Mouse (Mus musculus) heart, adult 2 months (tissue): ENCODE measurements around the gene Top2a. TPM values are rescaled to one million over a fixed set of nuclear protein-coding genes. Genes with fewer than 3 reads are reported as not detected.

ENCODE experiments used
- DNase-seq, 2 experiments: peaks; one replicate each; pipeline ENCODE4 v3.0.0; 2021
- H3K27ac ChIP-seq: fragments of 200-600 bp; 2 replicates; pipeline ENCODE4 v1.8.1; 2022
- H3K27me3 ChIP-seq: fragments of 200-500 bp; 2 replicates; pipeline ENCODE4 v1.6.1; 2012; ENCODE audit warnings: mild to moderate bottlenecking, low read length, inconsistent platforms, mixed read lengths; ENCODE audit not compliant: control insufficient read depth, insufficient read depth
- H3K36me3 ChIP-seq: fragments of 200-500 bp; 2 replicates; pipeline ENCODE4 v1.6.1; 2012; ENCODE audit warnings: low read length, inconsistent platforms; ENCODE audit not compliant: control insufficient read depth, insufficient read depth
- H3K4me1 ChIP-seq: fragments of 200-500 bp; 2 replicates; pipeline ENCODE4 v1.6.1; 2011; ENCODE audit warnings: low read length; ENCODE audit not compliant: control insufficient read depth, insufficient read depth
- H3K4me3 ChIP-seq: fragments of 200-600 bp; 2 replicates; pipeline ENCODE4 v1.8.1; 2022
- H3K79me2 ChIP-seq: fragments of 200-500 bp; replicated peaks from 2 replicates; pipeline ENCODE4 v1.6.1; 2012; ENCODE audit warnings: mild to moderate bottlenecking, inconsistent platforms, low read length, moderate library complexity, mixed read lengths; ENCODE audit not compliant: control insufficient read depth, insufficient read depth
- H3K9ac ChIP-seq: fragments of 200-500 bp; 2 replicates; pipeline ENCODE4 v1.6.1; 2012; ENCODE audit warnings: low read depth, mild to moderate bottlenecking, control low read depth, inconsistent platforms, low read length, mixed read lengths
- CTCF ChIP-seq: fragments of 200-600 bp; IDR thresholded peaks from 2 replicates; pipeline ENCODE4 v1.8.1; 2022; ENCODE audit warnings: antibody characterized with exemption, mild to moderate bottlenecking, moderate library complexity
- EP300 ChIP-seq: fragments of 200-500 bp; IDR thresholded peaks from 2 replicates; pipeline ENCODE4 v1.6.1; 2011; ENCODE audit warnings: low read depth, low read length, control low read depth; ENCODE audit not compliant: insufficient read depth
- POLR2A ChIP-seq: fragments of 200-500 bp; IDR thresholded peaks from 2 replicates; pipeline ENCODE4 v1.6.1; 2011; ENCODE audit warnings: mild to moderate bottlenecking, low read depth, low read length, control low read depth; ENCODE audit not compliant: insufficient read depth
- WGBS: fragments of 180-500 bp; shearing (Covaris S2); methylation state at CpG from one replicate; pipeline ENCODE4 v1.1.7; 2018; 5-methylcytosine and 5-hydroxymethylcytosine counted together
- intact Hi-C: fragments of 180-260 bp; cut with DNase I; formaldehyde crosslinking; loops from one replicate; pipeline ENCODE4 v1.15.1; 2025
- polyA plus RNA-seq: library from polyadenylated mRNA; depleted of rRNA; stranded (reverse); fragments of >200 nt; gene quantifications from 2 replicates; pipeline ENCODE4 v1.2.3, GENCODE M21; 2012
- total RNA-seq, 2 experiments: library from RNA; stranded (reverse); gene quantifications; 2 replicates each; pipeline ENCODE4 v1.2.3; 2021

Gene Top2a
- total and polyA plus RNA-seq, 3 experiments: 0.27 to 2.3 (median 1.4) TPM

DNA sequence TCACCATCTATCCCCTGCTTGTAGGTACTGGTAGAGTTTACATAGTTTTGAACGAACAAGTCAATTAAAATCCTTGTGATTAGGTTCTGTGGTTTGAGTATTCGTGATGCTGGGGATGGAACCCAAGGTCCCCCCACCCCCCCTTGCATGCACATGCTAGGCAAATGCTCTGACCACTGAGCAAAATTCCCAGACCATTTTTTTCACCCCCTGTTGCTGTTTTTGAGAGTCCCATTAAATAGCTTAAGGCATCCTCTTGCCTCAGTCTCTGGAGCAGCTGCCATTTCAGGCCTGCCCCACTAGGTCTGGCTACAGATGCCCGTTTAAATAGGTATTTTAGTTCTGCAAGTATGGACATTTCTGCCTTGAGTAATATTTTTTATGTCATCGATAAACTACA is 895 bp downstream of the Top2a start:
- no peak for TF ChIP-seq CTCF
- TF ChIP-seq POLR2A: no peak
- no peak for TF ChIP-seq EP300
- no peak overlapping the region for H3K9ac ChIP-seq
- no peaks in the 10 kb centered on the region for H3K36me3 ChIP-seq
- H3K27me3 ChIP-seq: no peaks in the 10 kb centered on the region
- no peaks in the 10 kb centered on the region for H3K4me1 ChIP-seq
- 9% methylated on average over 4 of the region's 4 CpGs for WGBS
- DNase-seq: no peak
- no peaks in the 10 kb centered on the region for H3K79me2 ChIP-seq
- no peak overlapping the region for H3K4me3 ChIP-seq
- intact Hi-C loops: no loop called here
- no peak overlapping the region for H3K27ac ChIP-seq

DNA sequence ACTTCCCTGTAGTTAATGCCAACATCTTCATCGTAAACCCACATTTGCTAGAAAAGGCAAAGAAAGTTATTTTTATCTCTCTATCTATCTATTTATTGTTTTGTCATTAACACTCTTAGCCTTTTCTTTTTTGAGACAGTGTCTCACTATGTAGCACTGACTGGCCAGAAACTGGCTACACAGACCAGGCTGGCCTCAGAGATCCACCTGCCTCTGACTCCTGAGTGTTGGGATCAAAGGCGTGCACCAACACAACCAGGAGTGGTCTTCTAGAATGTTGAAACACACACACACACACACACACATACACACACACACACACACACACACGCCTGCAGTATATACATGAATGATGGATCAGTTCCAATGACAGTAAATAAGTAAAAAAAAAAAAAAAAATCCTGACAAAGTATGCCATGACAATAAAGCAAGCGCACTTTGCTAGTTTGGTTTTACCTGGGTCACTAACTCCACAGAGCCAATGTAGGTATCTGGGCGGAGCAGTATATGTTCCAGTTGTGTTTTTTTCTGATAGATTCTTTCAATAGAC is 1.5 kb downstream of the Top2a start:
- TF ChIP-seq EP300 (no peak), CTCF (no peak), POLR2A (no peak)
- H3K4me1 ChIP-seq: no peaks in the 10 kb centered on the region
- H3K4me3 ChIP-seq: no peak overlapping the region
- no peaks in the 10 kb centered on the region for H3K79me2 ChIP-seq
- no peak overlapping the region for H3K9ac ChIP-seq
- WGBS: 85% methylated on average over 5 of the region's 5 CpGs
- no peaks in the 10 kb centered on the region for H3K36me3 ChIP-seq
- no peak for DNase-seq
- intact Hi-C loops: no loop called here
- H3K27me3 ChIP-seq: no peaks in the 10 kb centered on the region
- H3K27ac ChIP-seq: no peak overlapping the region

DNA sequence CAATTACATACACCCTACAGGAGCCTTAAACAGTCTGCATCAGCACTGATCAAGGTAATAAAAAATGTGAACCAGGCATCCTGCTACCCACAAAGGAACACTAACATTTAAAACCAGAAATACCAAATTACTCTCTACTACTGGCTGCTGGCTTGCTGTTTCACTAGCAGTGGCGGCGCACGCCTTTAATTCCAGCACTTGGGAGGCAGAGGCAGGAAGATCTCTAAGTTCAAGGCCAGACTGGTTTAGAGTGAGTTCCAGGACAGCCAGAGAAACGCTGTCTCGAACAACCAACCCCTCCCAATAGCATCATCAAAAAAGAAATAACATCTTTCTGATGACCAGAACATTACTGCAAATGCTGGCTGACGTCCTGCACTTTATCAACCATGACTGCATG is 4.1 kb downstream of the Top2a start:
- no peaks in the 10 kb centered on the region for H3K79me2 ChIP-seq
- H3K9ac ChIP-seq: no peak overlapping the region
- no peak overlapping the region for H3K4me3 ChIP-seq
- WGBS: 93% methylated on average over 6 of the region's 6 CpGs
- no peaks in the 10 kb centered on the region for H3K4me1 ChIP-seq
- intact Hi-C loops: no loop called here
- TF ChIP-seq EP300 (no peak), CTCF (no peak), POLR2A (no peak)
- no peak for DNase-seq
- H3K27me3 ChIP-seq: no peaks in the 10 kb centered on the region
- H3K36me3 ChIP-seq: no peaks in the 10 kb centered on the region
- no peak overlapping the region for H3K27ac ChIP-seq

- no peaks in the 10 kb centered on the region for H3K79me2 ChIP-seq
- no peak overlapping the region for H3K9ac ChIP-seq
- no peak overlapping the region for H3K27ac ChIP-seq
- intact Hi-C loops: no loop called here
- TF ChIP-seq POLR2A (no peak), CTCF (no peak), EP300 (no peak)
- WGBS: 97% methylated on average over 1 of the region's 1 CpGs
- DNase-seq: no peak
- H3K36me3 ChIP-seq: no peaks in the 10 kb centered on the region
- no peaks in the 10 kb centered on the region for H3K27me3 ChIP-seq
- H3K4me3 ChIP-seq: no peak overlapping the region
- no peaks in the 10 kb centered on the region for H3K4me1 ChIP-seq
These were observed 10.1 kb downstream of the Top2a start for GRCm38 (mm10) chr11:99013856-99014255.

DNA sequence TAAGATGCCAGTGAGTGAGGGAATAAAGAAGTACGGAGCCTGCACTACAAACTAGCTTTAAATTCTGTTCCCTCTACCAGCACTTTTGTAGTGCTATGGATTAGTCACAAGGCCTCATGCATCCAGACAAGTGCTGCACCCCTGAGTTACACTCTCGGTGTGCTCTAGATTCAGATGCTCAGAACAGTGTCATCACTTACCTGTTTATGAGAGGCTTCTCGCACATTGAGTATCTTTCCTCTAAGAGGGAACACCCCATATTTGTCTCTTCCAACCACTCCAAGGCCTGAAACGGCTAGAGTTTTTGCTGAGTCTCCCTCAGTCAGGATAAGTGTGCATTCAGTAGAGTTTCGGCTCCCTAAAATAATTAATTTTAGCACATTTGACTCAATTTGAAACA is 13.3 kb downstream of the Top2a start:
- Histone ChIP-seq H3K27ac (no peak overlapping the region), H3K9ac (no peak overlapping the region), H3K79me2 (no peaks in the 10 kb centered on the region), H3K4me3 (no peak overlapping the region), H3K27me3 (no peaks in the 10 kb centered on the region), H3K4me1 (no peaks in the 10 kb centered on the region), H3K36me3 (no peaks in the 10 kb centered on the region)
- intact Hi-C loops: no loop called here
- DNase-seq: no peak
- TF ChIP-seq EP300 (no peak), POLR2A (no peak), CTCF (no peak)
- 93% methylated on average over 5 of the region's 5 CpGs for WGBS

- no peak for TF ChIP-seq POLR2A
- no peak for TF ChIP-seq EP300
- no peak for TF ChIP-seq CTCF
- Histone ChIP-seq H3K79me2 (no peaks in the 10 kb centered on the region), H3K9ac (no peak overlapping the region), H3K27me3 (no peaks in the 10 kb centered on the region), H3K27ac (no peak overlapping the region), H3K36me3 (no peaks in the 10 kb centered on the region), H3K4me3 (no peak overlapping the region), H3K4me1 (no peaks in the 10 kb centered on the region)
- intact Hi-C loops: no loop called here
- WGBS: 53% methylated on average over 4 of the region's 4 CpGs
- no peak for DNase-seq
These were observed 13.9 kb downstream of the Top2a start for GRCm38 (mm10) chr11:99010124-99010523.

DNA sequence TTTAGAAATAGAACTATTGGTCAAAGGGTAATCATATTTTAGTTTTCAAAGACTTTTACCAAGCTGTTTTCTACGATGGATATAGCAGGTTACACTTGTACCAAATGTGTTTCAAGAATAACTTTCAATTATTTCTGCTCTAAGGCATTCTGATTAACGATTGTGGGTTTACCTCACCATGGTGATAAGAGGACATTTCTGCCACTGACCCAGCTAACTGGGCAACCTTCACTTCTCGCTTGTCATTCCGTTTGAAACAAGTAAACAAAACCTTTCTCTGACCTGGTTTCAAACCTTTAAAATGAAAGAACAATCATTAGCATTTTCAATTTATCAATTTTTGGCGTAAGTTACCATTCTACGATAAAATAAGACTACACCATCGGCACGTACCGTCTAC is 17.2 kb downstream of the Top2a start:
- no peaks in the 10 kb centered on the region for H3K36me3 ChIP-seq

More for the DNA sequence above, 17.2 kb downstream of the Top2a start:
- H3K27me3 ChIP-seq: no peaks in the 10 kb centered on the region
- no peak for DNase-seq
- intact Hi-C loops: no loop called here
- H3K9ac ChIP-seq: no peak overlapping the region
- H3K79me2 ChIP-seq: no peaks in the 10 kb centered on the region
- no peak overlapping the region for H3K27ac ChIP-seq
- TF ChIP-seq POLR2A: no peak
- TF ChIP-seq EP300: no peak
- TF ChIP-seq CTCF: no peak
- WGBS: 93% methylated on average over 9 of the region's 9 CpGs
- H3K4me3 ChIP-seq: no peak overlapping the region
- H3K4me1 ChIP-seq: no peaks in the 10 kb centered on the region
